In the genomic region with DNA sequence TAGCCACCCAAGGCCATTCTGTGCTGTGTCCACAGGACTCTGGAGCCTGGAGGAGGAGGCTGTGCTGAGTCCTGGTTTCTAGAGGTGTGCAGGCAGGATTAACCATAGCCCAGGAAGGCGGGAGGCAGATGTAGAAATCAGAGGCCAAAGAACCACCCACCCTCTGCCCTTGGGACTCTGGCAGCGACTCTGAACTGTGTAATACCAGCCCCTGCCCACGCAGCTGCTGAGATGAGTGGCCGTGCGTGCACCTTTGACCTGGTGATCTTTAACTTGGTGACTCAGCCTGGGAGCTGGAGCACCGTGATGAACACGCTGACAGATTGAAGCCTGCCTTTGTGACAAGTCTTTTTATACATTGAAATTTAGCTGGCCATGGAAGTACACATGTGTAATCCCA, we compare ENCODE assay signal across 11 mouse cellular contexts. TPM values are rescaled to one million over a fixed set of nuclear protein-coding genes. Genes with fewer than 3 reads are reported as not detected.
DNase-seq lines count a peak whose midpoint lies in the region; ATAC-seq and TF ChIP-seq lines count a peak whose summit lies in the region.
"Had no signal": no experiment of that assay in that cellular context is flagged by ENCODE, and none has a peak within 500 bp of the region (broad histone marks: within the 10 kb centered on the region; RNA-seq: fewer than 3 reads in every experiment).

No protein-coding gene starts in this region.

- TF ChIP-seq POLR2A in kidney, adult 2 months (IDR thresholded peaks at IDR 0.05; ENCODE audit: low read depth, low read length): no peak

- 49% methylated on average over 7 of the region's 7 CpGs for WGBS in kidney, adult 2 months
- 79% methylated on average over 7 of the region's 7 CpGs for WGBS in liver, embryonic 14.5 days (ENCODE audit: insufficient replicate concordance)
- 70% methylated on average over 7 of the region's 7 CpGs for WGBS in forebrain, embryonic 10.5 days

- no peaks in the 10 kb centered on the region for H3K36me3 ChIP-seq in kidney, adult 2 months (ENCODE audit: control insufficient read depth, insufficient read depth, low read length)
- no peaks in the 10 kb centered on the region for H3K36me3 ChIP-seq in liver, embryonic 14.5 days (replicated peaks; ENCODE audit: control insufficient read depth, insufficient read depth, low read depth)
- no peaks in the 10 kb centered on the region for H3K36me3 ChIP-seq in forebrain, embryonic 10.5 days (replicated peaks)
- H3K36me3 ChIP-seq: embryonic facial prominence, embryonic 10.5 days; hindbrain, embryonic 12.5 days; neural tube, embryonic 15.5 days had no signal

- no peaks in the 10 kb centered on the region for H3K9me3 ChIP-seq in liver, embryonic 14.5 days (ENCODE audit: control insufficient read depth, low read length)
- no peaks in the 10 kb centered on the region for H3K9me3 ChIP-seq in forebrain, embryonic 10.5 days
- H3K9me3 ChIP-seq: embryonic facial prominence, embryonic 10.5 days; hindbrain, embryonic 12.5 days; neural tube, embryonic 15.5 days had no signal

- no peak overlapping the region for H3K4me2 ChIP-seq in liver, embryonic 14.5 days (ENCODE audit: low read depth)
- H3K4me2 ChIP-seq: hindbrain, embryonic 12.5 days; neural tube, embryonic 15.5 days had no signal

- H3K27me3 ChIP-seq in kidney, adult 2 months (replicated peaks; ENCODE audit: control insufficient read depth, insufficient read depth, low read length): no peaks in the 10 kb centered on the region
- no peaks in the 10 kb centered on the region for H3K27me3 ChIP-seq in liver, embryonic 14.5 days (ENCODE audit: control insufficient read depth, insufficient read depth, low read length)
- no peaks in the 10 kb centered on the region for H3K27me3 ChIP-seq in forebrain, embryonic 10.5 days (ENCODE audit: poor library complexity, severe bottlenecking)
- H3K27me3 ChIP-seq: hindbrain, embryonic 12.5 days; neural tube, embryonic 15.5 days; Patski had no signal

- no peak; the same call in 1 of the 2 replicates for ATAC-seq in liver, embryonic 14.5 days (ENCODE audit: insufficient read depth)
- ATAC-seq: Patski had no signal

- H3K4me3 ChIP-seq in kidney, adult 2 months (ENCODE audit: insufficient read depth, low read depth, low read length): no peak overlapping the region
- H3K4me3 ChIP-seq in liver, embryonic 14.5 days (ENCODE audit: insufficient read depth in 1 of 2, low read depth in 2 of 2, low read length in 2 of 2): no peak overlapping the region
- no peak overlapping the region for H3K4me3 ChIP-seq in forebrain, embryonic 10.5 days
- H3K4me3 ChIP-seq: embryonic facial prominence, embryonic 10.5 days; hindbrain, embryonic 12.5 days; neural tube, embryonic 15.5 days had no signal

- 0 out of 2 replicates have a peak overlapping the region, but pooled peaks have one; percentile 20 for H3K9ac ChIP-seq in liver, embryonic 14.5 days (replicated peaks)
- H3K9ac ChIP-seq: hindbrain, embryonic 12.5 days; neural tube, embryonic 15.5 days had no signal

- TF ChIP-seq EP300 in liver, embryonic 14.5 days (IDR thresholded peaks at IDR 0.05; ENCODE audit: low read depth): no peak

- no peak overlapping the region for H3K27ac ChIP-seq in kidney, adult 2 months (ENCODE audit: insufficient read depth, low read depth, low read length)
- peak overlapping the region; percentile 50 for H3K27ac ChIP-seq in liver, embryonic 14.5 days
- H3K27ac ChIP-seq in forebrain, embryonic 10.5 days: no peak overlapping the region
- H3K27ac ChIP-seq: embryonic facial prominence, embryonic 10.5 days; hindbrain, embryonic 12.5 days; neural tube, embryonic 15.5 days had no signal

- peaks cover 16% of the 10 kb centered on the region for H3K4me1 ChIP-seq in kidney, adult 2 months (ENCODE audit: control insufficient read depth, insufficient read depth, low read length)
- peaks cover 48 to 50% of the 10 kb centered on the region in 2 experiments for H3K4me1 ChIP-seq in liver, embryonic 14.5 days (replicated peaks; ENCODE audit: control insufficient read depth in 2 of 2, insufficient read depth in 2 of 2, low read length in 1 of 2)
- H3K4me1 ChIP-seq in forebrain, embryonic 10.5 days: peaks cover 8% of the 10 kb centered on the region; the same call in 1 of the 2 replicates
- H3K4me1 ChIP-seq: hindbrain, embryonic 12.5 days; neural tube, embryonic 15.5 days had no signal

- DNase-seq in CD4-positive, CD25-positive, alpha-beta regulatory T cell, adult 2 months (ENCODE audit: low read depth, low spot score): peak; percentile 40
- DNase-seq in adrenal gland, adult 18-20 months (ENCODE audit: low spot score in 2 of 2): peak; percentile 51 to 57
- peak; percentile 94 for DNase-seq in kidney, adult 2 months
- DNase-seq in liver, embryonic 14.5 days (ENCODE audit: low read depth in 3 of 3, low spot score in 3 of 3): no peak
- DNase-seq in forebrain, embryonic 10.5 days (ENCODE audit: extremely low spot score, low spot score): no peak
- no peak for DNase-seq in spleen, postnatal 10 days (ENCODE audit: low spot score in 2 of 2)
- DNase-seq in layer of hippocampus, postnatal 25 days (ENCODE audit: extremely low spot score in 1 of 2, low spot score in 1 of 2): no peak

- no peak for TF ChIP-seq CTCF in kidney, adult 2 months (conservative IDR thresholded peaks at IDR 0.05; ENCODE audit: insufficient read depth, insufficient read length, low read depth, low read length)
- no peak for TF ChIP-seq CTCF in liver, embryonic 14.5 days (IDR thresholded peaks at IDR 0.05; ENCODE audit: low read depth)

RNA-seq across cellular contexts. Expression of a gene that starts 24.2 kb away (rescaled TPM):
- 10 to 100 TPM; 27.0 to 35.8 TPM for total RNA-seq in adrenal gland, adult 18-20 months (2021)
- 15.8 and 21.1 TPM in 2 replicates for polyA plus RNA-seq in kidney, adult 2 months (2012; rRNA removed)
- polyA plus RNA-seq in liver, embryonic 14.5 days (2012; rRNA removed): 10.6 and 10.9 TPM in 2 replicates
- 11.9 and 14.4 TPM in 2 replicates for polyA plus RNA-seq in liver, embryonic 14.5 days (2014; fragmentation: Nextera tagmentation; extraction: Ambion mirVana)
- polyA plus RNA-seq in forebrain, embryonic 10.5 days (2016; fragmentation: Nextera tagmentation; extraction: Ambion mirVana): 19.7 and 20.6 TPM in 2 replicates
- 10 to 100 TPM; 25.2 to 26.1 TPM for total RNA-seq in layer of hippocampus, postnatal 25 days (2021)

RNA-seq across cellular contexts. Expression of a gene that starts 28.4 kb away (rescaled TPM):
- 10 to 100 TPM; 73.9 to 87.5 TPM for total RNA-seq in adrenal gland, adult 18-20 months (2021)
- polyA plus RNA-seq in kidney, adult 2 months (2012; rRNA removed): 22.1 and 23.1 TPM in 2 replicates
- 13.9 and 16.2 TPM in 2 replicates for polyA plus RNA-seq in liver, embryonic 14.5 days (2012; rRNA removed)
- 22.7 and 24.1 TPM in 2 replicates for polyA plus RNA-seq in liver, embryonic 14.5 days (2014; fragmentation: Nextera tagmentation; extraction: Ambion mirVana)
- 27.6 and 31.3 TPM in 2 replicates for polyA plus RNA-seq in forebrain, embryonic 10.5 days (2016; fragmentation: Nextera tagmentation; extraction: Ambion mirVana)
- total RNA-seq in layer of hippocampus, postnatal 25 days (2021): 100 to 1,000 TPM in 1 of 2 experiments, 10 to 100 TPM in 1; 87.8 to 107 TPM

Comparison
In these comparisons a context has a peak if more than half of its experiments do, and no peak if none do; other contexts are left out.
1. DNase-seq: peak in CD4-positive, CD25-positive, alpha-beta regulatory T cell, adult 2 months (single experiment), adrenal gland, adult 18-20 months (2 of 2) and kidney, adult 2 months (single experiment); none in liver, embryonic 14.5 days (0 of 3), forebrain, embryonic 10.5 days (single experiment), spleen, postnatal 10 days (0 of 2) and layer of hippocampus, postnatal 25 days (0 of 2).